Mouse (Mus musculus) heart, embryonic 13.5 days (tissue): ENCODE data around the gene Ahsg. TPM values are rescaled to one million over a fixed set of nuclear protein-coding genes. Genes with fewer than 3 reads are reported as not detected.

Source experiments
- ATAC-seq: fragments of 200-750 bp; cut with Nextera tagmentation; 2 replicates; pipeline ENCODE4 v1.8.0; 2017; ENCODE audit warnings: moderate TSS enrichment; ENCODE audit not compliant: insufficient number of reproducible peaks, low FRiP score, low TSS enrichment; ENCODE audit errors: extremely low read depth
- H3K27ac ChIP-seq: fragments of 300-500 bp; sonication (generic); replicated peaks from 2 replicates; pipeline ENCODE4 v1.5.1; 2015; ENCODE audit warnings: moderate library complexity, mild to moderate bottlenecking, inconsistent platforms
- H3K27me3 ChIP-seq: fragments of 300-500 bp; sonication (generic); replicated peaks from 2 replicates; pipeline ENCODE4 v1.6.1; 2015; ENCODE audit warnings: mild to moderate bottlenecking, inconsistent platforms
- H3K36me3 ChIP-seq: fragments of 300-500 bp; sonication (generic); 2 replicates; pipeline ENCODE4 v1.6.1; 2015; ENCODE audit warnings: mild to moderate bottlenecking, inconsistent platforms
- H3K4me1 ChIP-seq: fragments of 300-500 bp; sonication (generic); 2 replicates; pipeline ENCODE4 v1.6.1; 2015; ENCODE audit warnings: inconsistent platforms
- H3K4me2 ChIP-seq: fragments of 300-500 bp; sonication (generic); 2 replicates; pipeline ENCODE4 v1.6.1; 2015; ENCODE audit warnings: inconsistent platforms, mild to moderate bottlenecking, moderate library complexity
- H3K4me3 ChIP-seq: fragments of 300-500 bp; sonication (generic); 2 replicates; pipeline ENCODE4 v1.5.1; 2015; ENCODE audit warnings: moderate library complexity, mild to moderate bottlenecking, inconsistent platforms
- H3K9ac ChIP-seq: fragments of 300-500 bp; sonication (generic); 2 replicates; pipeline ENCODE4 v1.6.1; 2015; ENCODE audit warnings: inconsistent platforms, mild to moderate bottlenecking, moderate library complexity
- H3K9me3 ChIP-seq: fragments of 300-500 bp; sonication (generic); 2 replicates; pipeline ENCODE4 v1.6.1; 2016; ENCODE audit warnings: inconsistent platforms
- WGBS: fragments of 180-500 bp; shearing (Covaris S2); methylation state at CpG from one replicate; pipeline ENCODE4 v1.1.7; 2015; ENCODE audit warnings: mixed read lengths; 5-methylcytosine and 5-hydroxymethylcytosine counted together
- polyA plus RNA-seq: library from polyadenylated mRNA; unstranded; fragments of >200 nt; fragmentation: Nextera tagmentation; extraction: Ambion mirVana; gene quantifications from 2 replicates; pipeline ENCODE4 v1.2.1, GENCODE M21; 2015

The Ahsg gene
- polyA plus RNA-seq: 4.3 and 13.4 TPM in 2 replicates

GRCm38 (mm10) chr16:22890683-22891510, at the start of gene Ahsg:
Gene Ahsg, plus strand, starts transcription at chr16:22891277.
- peaks cover 13% of the 10 kb centered on the region; the same call in 1 of the 2 replicates for H3K27me3 ChIP-seq

DNA sequence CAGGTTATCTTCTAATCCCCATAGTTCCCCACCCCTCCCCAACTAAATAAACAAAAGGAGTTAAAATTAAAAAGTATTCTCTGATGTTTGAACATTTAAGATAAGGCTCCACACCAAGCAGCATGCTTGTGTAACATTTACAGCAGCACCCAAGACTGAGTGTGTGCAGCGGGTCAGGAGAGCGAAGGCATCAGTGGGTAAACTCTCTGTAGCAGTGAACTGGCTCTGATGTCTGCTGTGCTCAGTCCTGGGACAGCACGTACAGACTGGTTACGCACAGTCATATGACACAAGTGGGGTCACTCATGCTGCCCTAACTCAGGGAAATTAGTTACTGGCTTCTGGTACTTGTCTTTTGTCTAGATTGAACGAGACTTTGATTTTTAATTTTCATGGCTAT, 48.2 kb upstream of the Ahsg start:
- 92% methylated on average over 5 of the region's 5 CpGs for WGBS
- Histone ChIP-seq H3K27ac (no peak overlapping the region), H3K4me3 (no peak overlapping the region), H3K4me1 (peaks cover 30% of the 10 kb centered on the region), H3K9ac (no peak overlapping the region), H3K27me3 (no peaks in the 10 kb centered on the region), H3K36me3 (peaks cover 25% of the 10 kb centered on the region), H3K9me3 (no peaks in the 10 kb centered on the region), H3K4me2 (no peak overlapping the region)
- ATAC-seq: no peak

More at GRCm38 (mm10) chr16:22890683-22891510, at the start of gene Ahsg:
- no peak for ATAC-seq
- 77% methylated on average over 11 of the region's 11 CpGs for WGBS
- Histone ChIP-seq H3K27ac (no peak within 1 kb of the TSS), H3K36me3 (no peaks in the 10 kb centered on the region), H3K9ac (no peak within 1 kb of the TSS), H3K4me2 (no peak within 1 kb of the TSS), H3K4me3 (no peak within 1 kb of the TSS), H3K9me3 (no peaks in the 10 kb centered on the region), H3K4me1 (no peaks in the 10 kb centered on the region)

- peaks cover 25% of the 10 kb centered on the region for H3K4me1 ChIP-seq
- peak; percentile 79; the same call in 1 of the 2 replicates for ATAC-seq
- H3K36me3 ChIP-seq: peaks cover 13% of the 10 kb centered on the region
- H3K9me3 ChIP-seq: no peaks in the 10 kb centered on the region
- peak overlapping the region; percentile 66 for H3K4me3 ChIP-seq
- 5% methylated on average over 26 of the region's 26 CpGs for WGBS
- peak overlapping the region; percentile 83 for H3K27ac ChIP-seq
- no peaks in the 10 kb centered on the region for H3K27me3 ChIP-seq
- H3K9ac ChIP-seq: peak overlapping the region; percentile 90
- peak overlapping the region; percentile 92 for H3K4me2 ChIP-seq
Measured at GRCm38 (mm10) chr16:22844061-22844801, 46.8 kb upstream of the Ahsg start.

DNA sequence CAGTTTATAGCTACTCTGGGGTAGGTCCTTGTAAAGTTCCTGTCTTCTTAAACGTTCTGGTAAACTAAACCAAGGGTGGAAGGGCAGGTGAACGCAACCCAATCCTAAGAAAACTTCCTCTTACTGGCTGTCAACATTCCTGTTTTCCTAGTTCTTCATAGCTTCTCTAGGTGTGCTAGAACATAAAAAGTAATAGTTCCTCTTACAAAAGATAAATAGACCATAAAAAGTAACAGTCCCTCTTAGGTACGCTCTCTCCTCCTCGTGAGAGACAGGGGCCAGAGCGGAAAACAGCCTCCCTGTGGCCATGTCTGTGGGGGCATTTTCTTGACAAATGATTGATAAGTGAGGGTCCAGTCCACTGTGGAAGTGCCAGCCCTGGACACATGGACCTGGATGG, 46.2 kb upstream of the Ahsg start:
- Histone ChIP-seq H3K4me3 (peak overlapping the region; percentile 66), H3K4me2 (peak overlapping the region; percentile 92), H3K27me3 (no peaks in the 10 kb centered on the region), H3K27ac (peak overlapping the region; percentile 83), H3K36me3 (peaks cover 7% of the 10 kb centered on the region), H3K9me3 (no peaks in the 10 kb centered on the region), H3K4me1 (peaks cover 19% of the 10 kb centered on the region), H3K9ac (peak overlapping the region; percentile 90)
- WGBS: 70% methylated on average over 5 of the region's 5 CpGs
- no peak for ATAC-seq

DNA sequence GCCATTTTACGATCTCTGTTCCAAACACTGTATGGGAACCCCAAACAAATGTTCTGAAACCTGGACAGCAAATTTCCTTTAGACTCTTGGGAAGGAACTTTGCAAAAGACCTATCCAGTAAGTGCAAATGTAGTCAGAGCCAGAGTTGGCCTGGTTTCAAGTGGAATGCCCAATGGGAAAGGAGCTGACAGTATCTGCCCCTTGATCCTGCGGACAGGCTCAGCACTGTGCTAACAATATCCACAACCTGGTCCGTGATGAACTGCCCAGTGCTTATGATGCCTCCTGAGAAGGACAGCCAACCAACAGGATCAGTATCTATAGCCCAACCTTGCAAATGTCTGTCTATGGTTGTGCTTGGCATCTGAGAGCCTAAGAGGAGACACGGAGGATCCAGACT, 45.6 kb upstream of the Ahsg start:
- peaks cover 17% of the 10 kb centered on the region for H3K4me1 ChIP-seq
- peaks cover 12% of the 10 kb centered on the region for H3K36me3 ChIP-seq
- no peak overlapping the region for H3K4me2 ChIP-seq
- 61% methylated on average over 4 of the region's 4 CpGs for WGBS
- H3K27ac ChIP-seq: no peak overlapping the region
- H3K9ac ChIP-seq: no peak overlapping the region
- ATAC-seq: no peak
- no peaks in the 10 kb centered on the region for H3K27me3 ChIP-seq
- H3K9me3 ChIP-seq: no peaks in the 10 kb centered on the region
- no peak overlapping the region for H3K4me3 ChIP-seq

DNA sequence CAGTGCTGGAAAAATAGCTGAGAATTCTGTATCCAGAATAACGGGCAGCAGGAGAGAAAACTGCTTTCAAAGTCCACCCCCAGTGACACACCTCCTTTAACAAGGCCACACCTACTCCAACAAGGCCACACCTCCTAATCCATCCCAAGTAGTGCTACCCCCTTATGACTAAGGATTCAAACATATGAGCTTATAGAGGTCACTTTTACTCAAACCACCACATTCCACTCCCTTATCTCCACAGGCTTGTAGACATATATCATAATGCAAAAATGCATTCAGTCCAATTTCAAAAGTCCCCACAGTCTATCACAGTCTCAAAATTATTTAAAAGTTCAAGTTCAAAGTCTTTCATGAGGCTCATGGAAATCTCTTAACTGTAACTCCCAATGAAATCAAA, 43.4 kb upstream of the Ahsg start:
- 89% methylated on average over 1 of the region's 1 CpGs for WGBS
- Histone ChIP-seq H3K9me3 (no peaks in the 10 kb centered on the region), H3K36me3 (peaks cover 6% of the 10 kb centered on the region), H3K4me3 (no peak overlapping the region), H3K27ac (no peak overlapping the region), H3K4me1 (peaks cover 17% of the 10 kb centered on the region), H3K9ac (no peak overlapping the region), H3K27me3 (no peaks in the 10 kb centered on the region), H3K4me2 (no peak overlapping the region)
- ATAC-seq: no peak

GRCm38 (mm10) chr16:22848331-22848730, 42.7 kb upstream of the Ahsg start:
- no peaks in the 10 kb centered on the region for H3K27me3 ChIP-seq
- H3K4me3 ChIP-seq: no peak overlapping the region
- no peaks in the 10 kb centered on the region for H3K9me3 ChIP-seq
- peaks cover 6% of the 10 kb centered on the region for H3K36me3 ChIP-seq
- H3K4me1 ChIP-seq: peaks cover 17% of the 10 kb centered on the region
- H3K27ac ChIP-seq: no peak overlapping the region
- no peak for ATAC-seq
- H3K9ac ChIP-seq: no peak overlapping the region
- WGBS: 90% methylated on average over 1 of the region's 1 CpGs
- H3K4me2 ChIP-seq: no peak overlapping the region

DNA sequence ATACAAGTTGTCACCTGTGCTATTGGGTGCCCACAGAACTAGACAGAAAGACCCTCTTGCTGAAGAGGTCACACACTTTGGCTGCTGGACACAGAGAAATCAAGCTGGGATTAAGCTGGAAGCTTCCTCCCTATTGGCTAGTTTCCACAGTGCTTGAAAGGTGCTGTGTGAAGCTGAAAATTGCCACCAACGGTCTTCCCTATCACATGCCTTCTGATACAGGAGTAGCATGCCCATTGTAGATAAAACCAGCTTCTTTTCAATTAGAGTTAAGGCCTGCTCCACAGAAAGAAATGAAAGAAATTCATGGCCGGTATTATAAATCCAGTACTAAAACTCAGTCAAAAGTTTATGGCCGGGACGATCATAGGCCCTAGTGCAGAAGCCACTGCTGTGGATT, 38.4 kb upstream of the Ahsg start:
- peaks cover 14% of the 10 kb centered on the region for H3K36me3 ChIP-seq
- no peak for ATAC-seq
- no peak overlapping the region for H3K9ac ChIP-seq
- no peak overlapping the region for H3K27ac ChIP-seq
- no peaks in the 10 kb centered on the region for H3K27me3 ChIP-seq
- H3K4me2 ChIP-seq: no peak overlapping the region
- peaks cover 6% of the 10 kb centered on the region for H3K4me1 ChIP-seq
- 87% methylated on average over 4 of the region's 4 CpGs for WGBS
- no peaks in the 10 kb centered on the region for H3K9me3 ChIP-seq
- H3K4me3 ChIP-seq: no peak overlapping the region

GRCm38 (mm10) chr16:22856773-22857172, 34.3 kb upstream of the Ahsg start:
- no peaks in the 10 kb centered on the region for H3K9me3 ChIP-seq
- peak overlapping the region; percentile 89 for H3K4me2 ChIP-seq
- H3K27me3 ChIP-seq: no peaks in the 10 kb centered on the region
- no peak for ATAC-seq
- H3K9ac ChIP-seq: peak overlapping the region; percentile 84
- WGBS: 8% methylated on average over 9 of the region's 9 CpGs
- peak overlapping the region; percentile 75 for H3K4me3 ChIP-seq
- H3K4me1 ChIP-seq: peaks cover 13% of the 10 kb centered on the region
- peaks cover 11% of the 10 kb centered on the region for H3K36me3 ChIP-seq
- H3K27ac ChIP-seq: peak overlapping the region; percentile 82

DNA sequence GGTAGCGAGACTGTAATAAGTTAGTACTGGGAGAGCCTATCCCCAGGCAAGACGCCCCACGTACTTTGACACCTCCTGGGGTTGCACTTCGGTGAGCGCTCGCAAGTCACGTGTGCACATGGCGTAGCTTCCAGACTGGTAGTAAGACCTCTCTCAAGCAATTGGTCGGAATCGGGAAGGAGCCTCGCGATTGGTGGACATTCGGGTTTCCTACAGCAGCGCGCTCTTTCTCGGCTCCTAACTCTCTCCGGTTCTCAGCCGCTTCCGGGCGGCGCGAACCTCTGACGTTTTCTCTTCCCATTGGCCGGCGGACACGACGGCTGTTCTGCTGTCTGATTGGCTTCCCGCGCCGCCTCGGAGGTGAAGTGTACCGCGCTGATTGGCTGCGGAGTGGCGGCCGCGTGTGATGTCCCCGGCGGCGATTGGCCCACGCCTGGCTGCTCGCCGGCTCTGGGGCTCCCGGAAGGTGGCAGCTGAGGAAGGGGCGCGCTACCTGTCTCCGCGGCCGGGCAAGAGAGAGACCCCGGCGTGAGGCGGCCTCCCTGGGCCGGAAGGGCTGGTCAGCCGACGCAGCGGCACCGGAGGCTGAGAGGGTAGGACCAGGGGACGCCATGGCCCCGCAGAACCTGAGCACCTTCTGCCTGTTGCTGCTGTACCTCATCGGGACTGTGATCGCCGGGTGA, 33.5 kb upstream of the Ahsg start, which contains the start of the genes Tbccd1 and Dnajb11:
TSS of gene Tbccd1 (minus strand) at position 239 of the 683 bp plus-strand sequence.
TSS of gene Dnajb11 (plus strand) at position 415 of the 683 bp plus-strand sequence.
- peak; percentile 99 for ATAC-seq
- H3K4me3 ChIP-seq: peak within 1 kb of the TSS; percentile 75
- H3K4me2 ChIP-seq: peak within 1 kb of the TSS; percentile 89
- no peaks in the 10 kb centered on the region for H3K27me3 ChIP-seq
- H3K36me3 ChIP-seq: peaks cover 19% of the 10 kb centered on the region
- peaks cover 13% of the 10 kb centered on the region for H3K4me1 ChIP-seq
- H3K9me3 ChIP-seq: no peaks in the 10 kb centered on the region
- H3K9ac ChIP-seq: peak within 1 kb of the TSS; percentile 86
- H3K27ac ChIP-seq: peak within 1 kb of the TSS; percentile 82
- under 1% methylated on average over 62 of the region's 62 CpGs for WGBS

DNA sequence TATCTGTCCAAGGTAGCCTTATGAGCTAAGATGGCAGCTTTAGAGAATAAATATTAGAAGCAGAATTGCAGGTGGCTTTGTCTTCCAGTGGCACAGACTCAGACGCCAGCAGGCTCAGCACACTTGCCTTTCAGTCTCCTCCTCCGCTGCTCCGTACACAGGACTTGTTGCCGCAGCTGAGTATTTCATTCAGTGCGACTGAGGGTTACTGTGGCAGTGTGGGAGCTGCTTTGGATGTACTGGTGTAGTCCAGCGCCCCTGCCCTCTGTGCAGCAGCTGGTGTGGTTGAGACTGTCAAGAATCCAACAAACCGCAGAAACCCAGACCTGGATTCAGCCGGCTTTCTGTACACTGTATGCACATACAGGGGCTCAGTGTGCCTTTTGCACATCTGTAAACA, 18.7 kb upstream of the Ahsg start:
- Histone ChIP-seq H3K9me3 (no peaks in the 10 kb centered on the region), H3K36me3 (peaks cover 63% of the 10 kb centered on the region), H3K27me3 (no peaks in the 10 kb centered on the region), H3K9ac (no peak overlapping the region), H3K4me2 (no peak overlapping the region), H3K4me3 (no peak overlapping the region), H3K27ac (no peak overlapping the region), H3K4me1 (no peaks in the 10 kb centered on the region)
- 93% methylated on average over 8 of the region's 8 CpGs for WGBS
- no peak for ATAC-seq
